Mouse (Mus musculus): Measurements from ENCODE around the gene Bex1. TPM values are rescaled to one million over a fixed set of nuclear protein-coding genes. Genes with fewer than 3 reads are reported as not detected.
"Not testable (repeated sequence)": the region's sequence is repeated elsewhere in the genome, so short reads cannot be mapped to it uniquely, and the experiment has no call there.

Gene Bex1
- 10 to 100 TPM; 30.4 to 36.3 TPM for total RNA-seq (2021)

DNA sequence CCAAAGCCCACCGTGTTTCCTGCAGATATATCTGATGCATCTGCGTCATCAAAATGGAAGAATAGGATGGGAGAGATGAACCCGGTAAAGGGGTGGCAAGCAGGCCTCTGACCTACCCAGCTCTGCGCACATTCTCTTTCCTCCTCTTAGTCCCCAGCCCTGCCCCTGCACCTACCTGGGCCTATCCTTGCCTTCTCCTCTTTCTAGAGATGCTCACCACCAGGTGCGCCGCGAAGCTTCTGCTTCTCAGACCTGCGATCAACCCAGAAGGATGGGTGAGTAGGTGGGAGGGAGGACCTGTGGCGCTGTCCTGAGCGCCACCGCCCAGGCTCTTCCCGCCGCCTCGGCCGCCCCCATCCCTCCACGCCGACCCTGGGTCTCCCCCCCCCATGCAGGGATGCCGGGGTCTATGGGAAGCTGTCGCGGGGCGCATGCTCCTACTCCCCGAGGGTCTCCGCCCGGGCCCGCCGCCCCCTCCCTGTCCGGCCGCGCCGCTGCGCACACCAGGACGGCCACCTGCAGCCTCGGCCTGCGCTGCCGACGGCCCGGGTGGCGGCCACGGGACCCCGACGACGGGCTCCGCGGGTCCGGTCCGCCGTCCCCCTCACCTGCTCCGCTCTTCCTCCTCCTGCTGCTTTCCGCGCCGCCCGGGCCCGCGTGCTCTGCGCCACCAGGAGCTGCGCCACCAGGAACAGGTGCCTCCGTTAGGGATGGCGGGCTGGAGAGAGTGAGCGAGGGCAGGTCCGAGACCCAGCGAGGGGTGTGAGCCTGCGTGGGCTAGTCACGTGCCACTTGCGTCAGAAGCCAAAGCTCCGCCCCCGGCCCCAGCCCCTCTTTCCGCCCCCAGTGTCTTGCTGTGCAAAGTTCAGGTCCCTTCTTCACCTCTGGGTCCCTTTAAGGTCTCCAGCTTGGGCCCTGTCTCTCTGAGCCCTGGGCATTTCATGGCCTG, at the start of gene Bex1, which contains the start of gene Tceal7:
Gene Bex1 (minus strand): TSS at position 785 of the 949 bp plus-strand sequence.
Gene Tceal7 (plus strand): TSS at position 51 of the 949 bp plus-strand sequence.
- intact Hi-C loops (cut with DNase I): not testable (repeated sequence)

DNA sequence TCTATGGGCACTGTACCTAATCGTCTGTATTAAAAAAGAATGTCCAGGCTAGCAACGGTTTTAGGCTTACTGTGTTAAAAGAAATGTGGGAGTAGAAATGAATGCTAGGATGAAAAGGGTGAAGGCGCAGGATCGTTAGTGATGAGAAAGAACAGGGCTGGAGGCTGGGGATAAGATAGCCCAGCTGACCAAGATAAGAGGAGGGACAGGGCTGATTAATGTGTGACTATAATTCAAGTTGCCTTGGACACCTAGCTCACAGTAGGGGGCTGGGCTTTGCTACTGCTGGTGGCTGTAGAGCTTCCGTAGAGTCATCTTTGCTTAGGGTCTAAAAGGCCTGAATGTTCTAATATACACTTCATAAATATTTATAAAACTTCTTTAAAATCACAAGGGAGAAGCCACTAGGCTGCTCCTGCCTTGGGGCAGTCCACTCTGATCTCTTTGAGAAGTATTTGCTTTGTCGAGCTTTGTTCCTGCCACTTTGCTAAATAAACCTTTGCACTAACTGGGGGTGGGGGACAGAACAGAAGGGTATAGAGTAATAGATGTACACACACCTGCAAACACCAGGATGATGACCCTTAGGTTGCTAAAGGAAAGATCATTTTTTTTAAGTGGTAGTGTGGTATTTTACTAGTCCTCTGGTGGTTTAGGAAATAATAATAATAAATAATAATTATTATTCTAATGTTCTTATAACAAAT, 36.9 kb upstream of the Bex1 start:
- DNase-seq: no peak
- intact Hi-C loops (cut with DNase I): no loop called here

More for the DNA sequence above, at the start of gene Bex1, which contains the start of gene Tceal7:
- DNase-seq: not testable (repeated sequence)

DNA sequence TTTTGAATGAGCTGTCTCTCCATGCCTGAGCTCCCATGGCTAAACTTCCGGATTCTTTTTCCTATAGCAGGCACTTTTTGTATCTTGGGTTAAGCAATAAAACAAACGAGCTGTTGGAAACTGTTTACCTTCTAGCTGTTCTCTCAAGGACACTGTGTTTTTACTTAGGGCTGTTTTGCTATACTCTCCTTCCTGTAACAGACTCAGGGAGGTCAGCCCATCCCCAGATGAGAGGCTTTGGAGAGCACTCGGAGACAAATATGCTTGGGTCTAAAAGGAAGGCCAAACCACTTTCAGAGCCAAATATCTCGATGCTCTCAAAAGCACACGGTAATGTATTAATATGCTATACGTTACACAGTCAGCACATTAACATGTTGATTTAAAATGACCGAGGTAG, 34.4 kb upstream of the Bex1 start:
- intact Hi-C loops (cut with DNase I): no loop called here
- DNase-seq: no peak

DNA sequence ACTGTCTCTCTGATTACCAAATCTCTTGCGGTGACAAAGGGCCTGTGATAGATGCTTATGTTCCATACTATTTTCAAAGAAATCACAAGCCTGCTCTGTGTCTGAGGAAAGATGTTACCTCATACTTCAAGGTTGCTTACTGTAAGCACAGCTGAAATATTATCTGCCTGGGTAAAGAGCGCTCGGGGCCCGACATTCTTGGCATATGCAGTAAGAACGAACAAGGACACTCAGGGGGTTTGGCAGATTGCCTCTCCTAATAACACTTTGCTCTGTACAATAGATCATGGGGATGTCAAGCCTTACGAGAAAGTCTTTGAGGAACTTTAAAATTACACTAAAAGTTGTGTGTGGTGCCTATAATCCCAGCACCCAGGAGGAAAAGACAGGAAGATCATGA, 33.5 kb upstream of the Bex1 start:
- intact Hi-C loops (cut with DNase I): no loop called here
- no peak for DNase-seq

DNA sequence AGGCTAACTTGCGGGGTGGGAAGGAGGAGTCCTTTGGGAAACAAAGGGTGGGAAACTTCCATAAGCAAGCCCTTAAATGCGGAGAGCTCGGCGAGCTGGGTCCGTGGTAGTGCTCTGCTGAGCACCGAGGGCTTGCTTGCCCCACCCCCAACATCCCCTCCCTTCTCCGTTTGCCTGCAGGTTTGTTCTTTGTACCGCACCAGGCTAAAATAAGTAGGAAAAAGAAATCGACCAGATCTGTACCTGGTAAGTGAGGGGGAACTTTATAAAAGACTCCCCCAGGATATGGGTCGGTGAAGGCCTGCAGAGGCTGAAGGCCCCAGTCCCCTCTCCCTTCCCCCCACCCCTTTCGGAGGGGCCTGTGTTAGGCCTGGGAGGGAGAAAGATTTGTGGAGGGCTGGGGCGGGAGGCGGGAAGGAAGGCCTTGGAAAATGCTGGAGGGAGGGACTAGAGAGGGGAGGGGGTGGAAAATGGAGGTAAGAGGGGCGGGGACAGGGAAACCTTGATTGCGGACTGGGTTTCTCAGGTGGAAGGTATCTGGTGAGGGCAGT, 30.3 kb upstream of the Bex1 start:
- intact Hi-C loops (cut with DNase I): no loop called here
- peak; percentile 19 to 24 for DNase-seq

DNA sequence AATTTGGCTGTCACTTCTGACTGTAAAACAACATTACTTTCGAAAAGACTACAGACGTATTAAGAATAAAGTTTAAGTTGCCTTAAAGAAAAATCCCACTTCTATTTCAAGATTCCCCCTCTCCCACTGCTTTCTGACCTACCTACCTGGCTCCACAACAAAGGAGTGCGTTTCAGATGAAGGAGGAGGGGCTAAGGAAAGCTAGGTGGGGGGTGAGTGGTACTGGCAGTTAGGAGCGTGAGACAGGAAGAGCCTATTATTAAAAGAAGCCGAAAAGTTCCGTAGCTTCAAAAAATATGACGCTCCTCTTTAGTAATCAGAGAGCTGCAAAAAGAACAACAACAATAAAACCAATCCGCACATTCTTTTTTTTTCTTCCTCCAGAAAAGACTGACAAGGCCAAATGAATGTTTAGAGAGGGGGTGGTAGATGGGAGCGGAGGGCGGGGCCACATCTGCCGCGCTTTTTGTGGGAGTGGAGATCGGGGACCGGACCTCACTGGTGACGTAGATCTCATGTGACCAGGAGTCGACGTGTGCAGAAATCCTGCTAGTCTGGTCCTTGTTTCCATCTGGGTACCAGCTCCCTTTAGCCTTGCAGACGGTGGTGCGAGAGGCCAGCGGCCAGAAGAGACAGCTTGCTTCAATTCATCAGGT, 29.4 kb upstream of the Bex1 start, which contains the start of gene Tceal9:
Gene Tceal9 (plus strand): TSS at position 506 of the 656 bp plus-strand sequence.
- intact Hi-C loops (cut with DNase I): no loop called here
- DNase-seq: peak; percentile 77 to 79

DNA sequence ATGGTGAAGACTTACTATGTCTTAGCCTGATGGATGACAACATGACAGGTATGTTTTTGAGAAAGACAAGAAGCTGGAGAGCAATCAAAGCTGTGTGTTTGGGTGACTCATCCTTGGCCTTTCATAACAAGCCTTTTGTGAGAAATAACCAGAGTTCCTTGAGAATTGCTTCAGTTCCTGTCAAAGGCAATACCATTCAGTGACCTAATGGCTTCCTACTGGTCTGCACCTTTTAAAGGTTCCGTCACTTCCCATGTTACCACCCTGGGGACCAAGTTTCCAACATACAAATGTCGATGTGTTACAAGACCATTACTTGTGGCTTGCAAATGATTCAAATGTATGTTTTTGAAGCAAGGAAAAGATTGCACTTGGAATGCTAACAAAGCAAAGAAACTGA, 27.9 kb upstream of the Bex1 start:
- DNase-seq: no peak
- intact Hi-C loops (cut with DNase I): no loop called here

DNA sequence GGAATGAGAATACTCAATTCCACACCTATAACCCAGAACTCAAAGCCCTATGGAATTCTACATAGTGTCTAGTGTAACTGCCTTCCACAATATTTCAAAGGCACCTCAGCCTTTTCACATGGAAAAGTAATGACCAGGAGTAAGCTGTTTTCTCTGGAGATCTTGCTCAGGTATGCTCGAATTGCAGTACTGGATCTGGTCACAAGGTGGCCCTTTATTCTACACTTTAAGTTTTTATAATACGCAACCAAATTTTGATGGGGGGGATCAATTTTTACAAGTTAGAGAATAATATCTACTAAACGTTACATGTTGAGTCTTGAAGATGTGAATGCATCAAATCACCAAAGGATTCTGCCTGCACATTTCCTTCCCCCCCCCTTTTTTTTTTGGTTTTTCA, 22.8 kb upstream of the Bex1 start:
- peak; percentile 35 to 43 for DNase-seq
- intact Hi-C loops (cut with DNase I): loop anchor here (5.0 kb wide), 1 partner anchor 84 kb away; no protein-coding TSS in a partner anchor

DNA sequence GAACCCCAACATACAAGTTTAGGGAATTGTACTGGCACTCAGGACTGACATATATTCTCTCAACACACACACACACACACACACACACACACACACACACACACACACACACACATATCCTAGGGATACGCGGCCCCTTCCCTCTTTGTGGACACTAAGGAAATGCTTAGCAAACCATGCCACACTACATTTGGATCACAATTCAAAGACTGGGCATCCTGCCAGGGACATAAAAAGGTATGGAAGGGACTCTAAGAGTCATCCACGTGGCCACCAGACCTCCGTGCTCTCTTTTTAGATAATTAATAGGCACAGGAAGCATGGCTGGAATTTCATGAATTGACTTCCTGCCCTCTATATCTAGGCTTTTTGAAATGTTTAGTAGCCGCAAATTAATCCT, 12.5 kb upstream of the Bex1 start:
- DNase-seq: peak; percentile 19 to 24
- intact Hi-C loops (cut with DNase I): no loop called here

DNA sequence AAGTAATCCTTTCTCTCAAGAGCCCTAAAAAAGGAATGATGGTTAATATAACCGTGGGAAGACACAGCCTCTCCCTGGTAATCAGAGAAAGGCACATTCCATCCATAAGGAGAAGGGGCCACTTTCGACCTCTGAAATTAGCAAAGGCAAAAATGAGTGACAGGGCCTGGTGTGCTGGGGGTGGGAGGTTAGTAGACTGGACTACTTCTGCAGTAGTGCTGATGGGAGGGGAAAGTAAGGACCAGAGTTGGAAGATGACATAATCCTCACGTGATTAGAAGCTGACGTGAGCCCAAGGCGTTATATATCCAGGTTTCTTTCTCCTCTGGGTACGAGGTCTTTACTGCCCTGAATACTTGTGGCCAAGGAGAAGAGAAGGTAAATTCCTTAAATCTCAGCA, 8.4 kb upstream of the Bex1 start:
- DNase-seq: no peak
- intact Hi-C loops (cut with DNase I): no loop called here

DNA sequence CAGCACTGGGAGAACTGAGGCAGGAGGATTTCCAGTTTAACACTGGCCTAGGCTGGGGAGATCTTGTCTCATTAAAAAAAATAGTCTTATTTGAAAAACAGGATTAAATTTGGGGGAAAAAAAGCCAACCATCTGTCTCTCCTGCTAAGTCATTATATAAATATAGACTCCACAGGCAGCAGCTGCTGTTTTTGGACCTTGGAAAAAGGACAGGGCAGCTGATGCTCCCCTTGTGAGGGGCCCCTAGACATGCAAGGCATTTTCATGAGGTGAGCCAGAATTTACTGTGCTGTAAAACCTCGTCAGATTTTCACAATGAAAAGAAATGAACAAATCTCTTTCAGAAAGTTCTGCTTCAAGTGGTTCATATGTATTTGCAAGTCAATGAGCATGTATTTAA, 990 bp upstream of the Bex1 start:
- intact Hi-C loops (cut with DNase I): no loop called here

DNA sequence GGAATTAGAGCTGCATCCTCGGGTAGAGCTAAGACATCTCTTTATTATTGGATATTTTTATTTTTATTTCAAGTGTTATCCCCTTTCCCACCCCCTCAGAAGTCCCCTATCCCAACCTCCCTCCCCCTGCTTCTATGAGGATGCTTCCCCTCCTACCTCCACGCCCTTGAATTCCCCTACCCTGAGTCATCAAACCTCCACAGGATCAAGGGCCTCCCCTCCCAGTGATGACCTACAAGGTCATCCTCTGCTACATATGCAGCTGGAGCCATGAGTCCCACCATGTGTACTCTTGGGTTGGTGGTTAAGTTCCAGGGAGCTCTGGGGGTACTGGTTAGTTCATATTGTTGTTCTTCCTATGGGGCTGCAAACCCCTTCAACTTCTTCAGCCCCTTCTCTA, 1.9 kb downstream of the Bex1 start:
- intact Hi-C loops (cut with DNase I): no loop called here
- no peak for DNase-seq

More for the DNA sequence above, 990 bp upstream of the Bex1 start:
- DNase-seq: no peak

DNA sequence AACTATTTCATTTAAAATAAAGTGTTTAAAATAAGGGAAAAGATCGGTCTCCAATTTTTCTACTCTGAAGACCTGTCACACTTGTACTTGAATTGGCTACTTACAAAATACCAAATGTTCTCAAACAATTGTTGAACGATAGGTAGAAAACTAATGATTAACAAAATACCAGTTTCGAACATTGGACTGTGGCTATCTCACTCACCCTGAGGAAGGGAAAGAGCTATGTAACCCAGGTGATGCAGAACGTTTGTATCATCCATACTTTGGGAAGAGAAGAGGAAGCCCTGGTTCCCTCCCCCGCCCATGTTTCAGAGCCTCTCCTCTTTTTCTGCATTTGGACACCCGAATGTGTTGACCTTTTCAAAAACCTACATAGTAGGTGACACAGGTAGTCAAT, 10.9 kb downstream of the Bex1 start:
- no peak for DNase-seq
- intact Hi-C loops (cut with DNase I): no loop called here

DNA sequence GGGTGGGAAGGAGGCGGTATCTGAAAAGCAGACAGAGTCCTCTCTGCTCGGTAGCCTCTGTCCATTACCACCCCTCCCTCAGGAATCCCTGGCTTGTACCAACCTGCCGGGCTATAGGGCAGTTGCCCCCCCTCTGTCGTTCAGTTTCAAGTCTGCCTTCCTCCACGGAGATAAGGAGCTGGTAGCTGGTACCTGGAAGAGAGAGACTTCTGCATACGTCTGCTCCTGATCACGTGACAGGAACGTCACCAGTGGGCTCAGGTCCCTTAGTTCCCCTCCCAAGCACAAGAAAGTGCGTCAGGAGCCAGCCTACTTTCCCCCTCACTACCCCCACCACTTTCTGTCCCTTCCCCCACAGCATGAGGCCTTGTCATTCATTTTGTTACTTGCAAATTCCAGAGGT, 11.6 kb downstream of the Bex1 start, which contains the start of gene Tceal5:
Gene Tceal5 (minus strand): TSS at position 213 of the 403 bp plus-strand sequence.
- peak; percentile 13 to 23 for DNase-seq
- intact Hi-C loops (cut with DNase I): no loop called here

DNA sequence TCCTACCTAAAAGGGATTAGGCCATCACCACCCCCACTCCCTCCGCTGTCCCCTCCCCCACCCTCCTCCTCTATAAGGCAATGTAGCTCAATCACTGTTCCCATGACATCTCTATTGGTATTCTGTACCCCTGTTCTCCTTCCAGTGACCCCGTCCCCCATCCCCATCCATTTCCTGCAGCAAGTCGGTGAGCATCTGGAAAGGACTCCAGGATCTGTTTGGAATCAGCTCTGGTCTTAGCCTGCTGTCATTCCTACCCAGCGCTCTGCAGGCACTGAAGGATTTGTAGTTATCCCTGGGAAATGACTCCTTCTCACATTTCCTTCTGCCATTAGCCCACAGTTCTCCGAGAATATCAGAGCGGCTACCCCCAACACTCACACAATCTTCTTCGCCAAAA, 12.1 kb downstream of the Bex1 start:
- DNase-seq: peak in 1 of 2 experiments; percentile 6
- intact Hi-C loops (cut with DNase I): no loop called here

DNA sequence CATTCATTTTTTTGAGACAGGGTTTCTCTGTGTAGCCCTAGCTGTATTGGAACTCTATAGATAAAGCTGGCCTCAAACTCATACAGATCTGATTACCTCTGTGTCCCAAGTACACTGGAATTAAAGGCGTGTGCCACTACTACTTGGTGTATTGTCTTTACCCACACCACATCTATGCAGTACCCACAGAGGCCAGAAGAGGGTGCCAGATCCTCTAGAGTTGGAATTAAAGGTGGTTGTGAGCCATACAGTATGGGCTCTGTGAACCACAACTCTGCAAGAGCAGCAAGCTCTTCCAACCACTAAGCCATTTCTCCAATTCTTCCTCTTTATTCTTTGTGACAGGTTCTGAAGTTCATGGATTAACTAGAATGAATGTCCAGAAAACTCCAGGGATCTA, 18.4 kb downstream of the Bex1 start:
- intact Hi-C loops (cut with DNase I): loop anchor here (1.0 to 5.0 kb wide), 2 partner anchors 107 to 125 kb away; no protein-coding TSS in a partner anchor
- peak in 1 of 2 experiments; percentile 29 for DNase-seq

DNA sequence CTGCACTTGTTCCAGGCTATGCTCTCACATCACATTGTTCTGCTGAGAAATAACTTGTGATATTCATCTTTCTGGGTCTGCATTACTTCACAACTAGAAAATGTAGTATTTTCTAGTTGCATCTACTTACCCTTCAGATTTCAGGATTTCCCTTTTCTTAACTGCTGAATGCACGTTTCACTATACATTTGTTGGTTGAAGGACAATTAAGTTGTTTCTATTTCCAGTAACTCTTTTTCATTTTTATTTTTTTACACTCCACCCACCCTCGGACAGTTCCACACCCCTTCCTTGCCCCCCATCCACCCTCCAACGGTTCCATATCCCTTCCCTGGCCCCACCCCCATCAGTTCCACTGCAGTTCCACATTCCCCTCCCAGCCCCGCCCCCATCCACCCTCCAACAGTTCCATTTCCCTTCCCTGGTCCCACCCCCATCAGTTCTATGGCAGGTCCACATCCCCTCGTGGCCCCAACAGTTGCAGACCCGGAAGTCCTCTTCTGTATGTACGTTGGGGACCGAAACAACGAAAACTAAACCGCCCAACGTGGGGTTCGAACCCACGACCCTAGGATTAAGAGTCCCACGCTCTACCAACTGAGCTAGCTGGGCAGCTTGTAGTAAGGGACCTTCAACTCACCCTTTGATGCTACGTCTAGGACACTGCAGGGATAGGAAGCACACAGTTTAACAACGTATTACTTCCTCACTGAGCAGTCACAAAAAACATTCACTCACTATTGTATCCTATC, 19.9 kb downstream of the Bex1 start:
- intact Hi-C loops (cut with DNase I): loop anchor here (5.0 kb wide), 1 partner anchor 127 kb away; no protein-coding TSS in a partner anchor
- DNase-seq: no peak

DNA sequence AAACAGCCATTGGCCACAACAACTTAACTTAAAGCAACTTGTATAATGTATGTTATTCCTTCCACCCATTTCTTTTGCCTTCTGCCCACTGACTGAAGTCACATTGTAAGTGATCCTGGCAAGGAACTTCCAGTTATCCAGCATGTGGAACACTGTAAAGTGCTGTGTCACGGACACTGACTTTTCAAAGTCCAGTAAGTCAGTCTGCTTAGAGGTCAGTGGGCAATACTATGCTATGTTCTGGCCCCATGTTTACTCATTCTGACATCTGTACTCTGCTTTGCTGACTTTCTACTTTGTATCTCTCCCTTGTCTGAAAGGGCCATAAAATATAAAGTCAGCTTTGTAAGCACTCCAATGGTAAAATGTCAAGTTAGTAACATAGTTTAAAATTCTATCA, 32.2 kb downstream of the Bex1 start:
- intact Hi-C loops (cut with DNase I): no loop called here

DNA sequence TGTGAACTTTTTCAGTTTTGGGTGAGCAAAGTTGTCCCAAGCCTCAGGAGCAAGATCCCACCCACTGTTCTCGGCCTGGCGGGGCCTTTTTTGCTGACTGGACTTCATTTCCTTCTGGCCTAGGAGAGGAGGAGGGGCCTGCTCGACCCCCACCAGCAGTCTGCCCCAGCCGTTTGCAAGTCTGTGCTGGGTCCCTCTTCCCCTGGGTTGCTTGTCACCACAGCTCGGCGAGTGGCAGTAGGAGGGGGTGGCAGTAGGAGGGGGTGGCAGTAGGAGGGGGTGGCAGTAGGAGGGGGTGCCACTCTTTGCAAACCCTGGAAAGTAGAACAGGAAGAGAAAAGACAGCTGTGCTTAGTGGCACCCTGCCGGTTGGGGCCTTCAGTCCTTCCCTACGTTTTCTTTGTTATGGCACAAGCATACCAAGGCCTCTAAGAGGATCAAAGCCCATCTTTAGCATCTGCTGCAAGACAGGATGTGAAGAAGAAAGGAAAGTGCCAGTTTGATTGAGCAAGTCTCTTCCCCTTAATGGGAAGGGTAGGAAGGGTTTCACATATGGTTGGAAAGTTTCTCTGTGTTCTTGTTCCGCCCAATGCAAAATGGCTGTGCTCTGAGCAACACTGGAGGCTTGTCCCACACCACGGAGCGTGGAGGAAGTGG, 34.3 kb downstream of the Bex1 start:
- DNase-seq: no peak
- intact Hi-C loops (cut with DNase I): no loop called here

More for the DNA sequence above, 32.2 kb downstream of the Bex1 start:
- no peak for DNase-seq

All from heart, postnatal 10 days (tissue).